Mouse (Mus musculus): ENCODE results near the gene Sytl3. TPM values are rescaled to one million over a fixed set of nuclear protein-coding genes. Genes with fewer than 3 reads are reported as not detected.

Gene Sytl3
- total RNA-seq, 2 experiments from 2014 or later, result not detected

- DNase-seq, result no peak
Measured at GRCm38 (mm10) chr17:6737273-6737997, 78.5 kb downstream of the Sytl3 start.

DNA sequence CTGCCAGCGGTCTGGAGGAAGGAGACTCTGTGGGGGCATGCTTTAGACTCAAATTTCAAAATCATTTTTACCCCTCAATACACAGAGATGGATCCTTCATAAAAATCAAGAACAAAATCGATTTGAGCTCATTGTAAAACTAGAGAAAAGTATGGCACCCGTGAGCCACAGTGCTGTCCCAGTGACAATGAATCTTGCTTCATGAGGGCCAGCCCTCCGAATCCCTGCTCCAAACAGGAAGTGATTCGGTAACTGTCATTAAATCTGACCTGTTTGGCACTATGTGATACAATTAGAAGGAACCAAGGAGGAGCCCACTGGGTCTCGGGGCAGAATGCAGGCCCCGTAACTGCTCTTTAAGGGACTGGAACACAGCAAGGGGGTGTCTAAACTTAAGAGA lies 79.9 kb downstream of the Sytl3 start:
- DNase-seq, result no peak

- DNase-seq, result no peak
Measured at GRCm38 (mm10) chr17:6739266-6739665, 80.4 kb downstream of the Sytl3 start.

DNA sequence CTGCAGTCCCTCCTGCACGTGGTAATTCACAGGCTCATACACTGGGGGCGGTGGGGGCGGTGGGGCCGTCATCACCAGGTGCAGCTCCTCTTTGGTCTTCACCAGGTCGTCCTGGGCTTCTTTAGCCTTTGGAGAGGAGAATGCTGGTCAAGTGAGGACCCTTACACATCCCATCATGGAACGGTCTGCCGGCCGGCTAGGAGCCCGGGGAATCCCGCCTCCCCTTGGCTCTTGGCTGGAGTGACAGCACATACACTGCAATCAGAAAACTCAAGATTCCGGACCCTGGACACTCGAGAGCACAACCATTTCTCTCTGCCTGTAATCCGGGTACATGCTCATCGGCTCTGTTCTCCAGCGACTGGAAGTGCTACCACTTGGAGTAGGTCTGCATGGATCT lies 80.9 kb downstream of the Sytl3 start:
- no peak for DNase-seq

GRCm38 (mm10) chr17:6740331-6741170 lies 81.7 kb downstream of the Sytl3 start:
- no peak for DNase-seq

- peak in 1 of 2 experiments; percentile 36 for DNase-seq
Measured at GRCm38 (mm10) chr17:6741271-6741670, 82.4 kb downstream of the Sytl3 start.

DNA sequence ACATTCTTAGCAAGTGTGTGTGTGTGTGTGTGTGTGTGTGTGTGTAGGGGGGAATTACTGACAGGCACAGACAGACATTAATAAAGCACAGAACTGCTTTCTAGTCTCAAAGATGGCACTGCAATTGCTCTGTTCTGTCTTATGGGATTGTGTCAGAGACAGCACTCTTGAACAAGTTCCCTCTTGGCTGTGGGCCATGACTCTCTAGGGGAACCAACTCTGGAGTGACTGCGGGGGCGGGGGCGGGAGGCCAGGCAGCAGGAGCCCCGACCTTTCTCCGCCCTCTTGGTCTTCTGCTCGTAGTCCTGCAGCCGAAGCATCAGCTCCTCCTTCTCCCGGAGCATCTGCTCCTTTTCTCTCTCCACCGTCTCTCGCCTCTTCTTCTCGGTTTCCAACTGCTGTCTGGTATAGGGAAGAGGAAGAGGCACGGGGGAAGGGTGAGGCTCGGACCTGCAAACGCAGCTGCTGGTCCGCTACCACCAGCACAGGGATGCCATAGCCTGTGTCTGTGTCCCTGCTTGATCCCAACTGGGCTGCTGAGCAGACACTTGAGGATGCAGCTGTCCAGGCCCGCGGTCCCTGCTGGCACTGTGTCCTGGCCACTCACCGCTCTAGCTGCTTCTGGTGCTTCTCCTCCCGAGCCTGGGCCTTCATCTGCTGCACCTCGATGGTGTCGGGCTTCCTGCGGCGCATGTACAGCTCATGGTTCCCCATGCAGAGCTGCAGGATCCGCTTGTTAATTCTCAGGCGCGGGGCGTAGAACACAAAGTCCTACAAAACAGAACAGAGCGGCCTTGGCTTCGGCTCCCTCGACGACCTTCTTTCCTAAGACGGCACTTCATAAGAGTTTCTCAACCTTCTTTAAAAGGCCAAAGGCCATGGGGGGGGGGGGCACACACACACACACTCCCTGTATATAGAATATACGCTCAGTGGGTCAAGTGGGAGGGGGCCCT lies 83.5 kb downstream of the Sytl3 start:
- no peak for DNase-seq

- no peak for DNase-seq
Measured at GRCm38 (mm10) chr17:6743039-6743575, 84.2 kb downstream of the Sytl3 start.

DNA sequence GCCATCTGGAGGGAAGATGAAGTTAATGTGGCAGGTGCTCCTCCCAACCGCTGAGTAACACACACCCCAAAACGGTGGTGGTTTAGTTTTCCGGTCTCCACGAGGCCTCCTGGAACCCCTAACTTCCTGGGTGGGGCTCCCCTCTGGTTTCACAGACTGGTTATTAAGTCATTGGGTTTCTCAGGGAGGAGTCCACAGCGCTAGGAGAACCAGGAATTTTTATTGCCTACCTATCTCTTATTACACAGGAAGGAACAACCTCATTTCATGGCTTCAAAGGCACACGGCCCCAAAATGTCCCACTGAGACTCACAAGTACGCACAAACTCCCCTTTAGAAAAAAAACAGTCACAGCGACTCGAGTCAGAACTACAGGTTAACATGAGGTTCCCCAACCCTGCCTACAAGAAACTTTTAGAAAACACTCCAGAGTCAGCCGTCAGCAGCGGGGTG lies 84.9 kb downstream of the Sytl3 start:
- DNase-seq, result no peak

- no peak for DNase-seq
Measured at GRCm38 (mm10) chr17:6744366-6744765, 85.5 kb downstream of the Sytl3 start.

GRCm38 (mm10) chr17:6744871-6745270 lies 86.0 kb downstream of the Sytl3 start:
- DNase-seq, result no peak

GRCm38 (mm10) chr17:6745503-6745902 lies 86.6 kb downstream of the Sytl3 start:
- DNase-seq, result no peak

DNA sequence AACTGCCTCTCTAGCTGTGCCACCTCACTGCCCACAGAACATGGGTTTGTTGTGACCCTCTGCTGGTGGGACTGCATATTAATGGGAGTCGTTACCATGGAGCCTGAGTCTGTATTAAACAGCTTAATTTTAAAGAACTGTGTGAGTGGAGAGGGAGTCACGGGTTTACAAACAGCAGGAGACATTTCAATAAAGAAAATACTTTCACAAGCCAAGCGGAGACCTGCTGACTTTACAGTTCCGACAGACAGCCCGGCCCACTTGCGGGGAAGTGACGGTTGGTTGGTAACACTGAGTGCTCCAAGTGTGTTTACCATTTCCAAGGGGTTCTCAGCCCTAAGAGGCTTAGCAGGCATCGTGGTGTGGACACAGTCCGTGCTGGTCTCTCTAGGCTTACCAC lies 87.1 kb downstream of the Sytl3 start:
- no peak for DNase-seq

DNA sequence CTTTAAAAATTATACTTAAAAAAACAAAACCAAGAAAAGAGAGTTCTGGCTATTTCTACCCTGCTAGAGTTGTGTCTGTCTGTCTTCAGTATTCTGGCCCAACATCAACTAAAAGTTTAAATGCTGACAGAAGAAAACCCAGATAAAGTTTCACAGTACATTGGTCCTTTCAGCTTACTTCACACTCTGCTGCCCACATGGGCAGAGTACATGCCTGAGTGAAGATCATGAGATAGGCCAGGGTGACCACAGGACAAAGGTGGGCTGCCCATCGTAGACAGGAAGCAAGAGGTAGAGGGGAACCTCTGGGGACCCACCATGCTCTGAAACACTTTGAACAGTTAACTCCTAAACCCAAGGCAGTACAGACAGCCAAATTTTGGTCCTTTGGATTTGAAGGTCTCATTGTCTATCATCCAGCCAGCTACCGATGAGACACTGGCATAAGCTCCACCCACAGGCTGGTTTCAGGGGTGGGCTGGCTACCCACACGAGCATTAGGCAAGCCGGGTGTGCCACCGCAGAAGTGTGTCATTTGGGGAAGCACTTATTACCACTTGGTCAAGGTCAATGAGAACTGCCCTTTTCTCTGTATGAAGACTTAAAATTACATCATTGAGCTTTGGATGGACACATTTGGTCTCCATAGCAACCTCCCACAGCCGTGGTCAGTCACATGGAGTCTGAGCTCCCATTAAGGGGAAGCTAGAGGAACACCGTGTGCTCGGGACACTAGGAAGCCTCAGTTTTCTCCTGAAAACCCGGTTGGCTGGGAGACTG lies 87.7 kb downstream of the Sytl3 start:
- DNase-seq, result no peak

- DNase-seq, result no peak
Measured at GRCm38 (mm10) chr17:6747478-6747877, 88.6 kb downstream of the Sytl3 start.

- no peak for DNase-seq
Measured at GRCm38 (mm10) chr17:6748779-6749464, 90.0 kb downstream of the Sytl3 start.

DNA sequence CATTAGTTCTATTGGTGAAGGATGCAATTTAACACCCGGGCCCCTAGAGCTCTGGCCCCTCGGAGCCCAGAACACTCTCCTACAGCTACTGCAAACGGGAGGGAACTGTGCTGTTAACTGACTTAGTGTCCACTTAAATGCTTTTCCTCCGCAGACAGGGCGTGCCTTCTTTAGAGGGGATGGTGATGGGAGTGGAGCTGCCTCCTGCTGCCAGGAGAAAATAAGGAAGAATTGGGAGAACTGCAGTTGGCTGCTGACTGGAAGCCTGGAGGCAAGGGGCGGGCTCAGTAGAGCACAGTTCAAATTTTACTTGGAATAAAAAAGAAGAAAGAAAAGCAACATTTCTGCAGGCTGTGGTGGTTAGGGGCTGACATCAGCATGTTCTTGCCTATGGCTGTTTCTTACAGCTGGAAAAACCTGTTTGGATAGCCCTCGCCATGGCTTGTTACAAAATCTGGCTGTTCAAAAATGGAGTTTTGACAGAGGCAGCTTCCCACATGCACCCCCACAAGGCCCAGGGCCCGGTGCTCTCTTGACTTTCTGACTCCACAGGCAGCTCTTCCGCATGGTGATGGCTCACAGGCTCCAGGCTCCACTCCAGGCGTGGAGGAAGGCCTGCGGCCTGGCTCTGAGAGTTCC lies 92.4 kb downstream of the Sytl3 start:
- DNase-seq, result no peak

DNA sequence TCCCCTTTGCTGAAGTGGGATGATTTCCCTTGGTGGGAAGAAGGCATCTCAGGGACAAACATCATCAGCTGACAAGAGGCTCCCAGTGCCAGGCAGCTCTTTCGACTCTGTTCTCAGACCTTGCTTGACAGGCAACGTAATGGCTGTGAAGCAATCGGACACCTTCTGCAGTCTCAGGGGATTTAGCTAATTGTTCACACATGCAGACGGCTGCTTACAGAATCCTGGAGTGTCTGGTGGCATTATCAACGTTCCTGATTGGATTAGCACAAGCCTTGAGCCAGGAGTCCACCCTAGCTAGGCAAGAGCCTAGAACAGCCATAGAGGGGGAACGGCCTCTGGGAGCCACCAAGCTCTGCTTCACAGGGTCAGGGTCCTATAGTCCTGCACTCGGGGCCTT lies 93.5 kb downstream of the Sytl3 start:
- no peak for DNase-seq

- no peak for DNase-seq
Measured at GRCm38 (mm10) chr17:6755176-6755575, 96.3 kb downstream of the Sytl3 start.

DNA sequence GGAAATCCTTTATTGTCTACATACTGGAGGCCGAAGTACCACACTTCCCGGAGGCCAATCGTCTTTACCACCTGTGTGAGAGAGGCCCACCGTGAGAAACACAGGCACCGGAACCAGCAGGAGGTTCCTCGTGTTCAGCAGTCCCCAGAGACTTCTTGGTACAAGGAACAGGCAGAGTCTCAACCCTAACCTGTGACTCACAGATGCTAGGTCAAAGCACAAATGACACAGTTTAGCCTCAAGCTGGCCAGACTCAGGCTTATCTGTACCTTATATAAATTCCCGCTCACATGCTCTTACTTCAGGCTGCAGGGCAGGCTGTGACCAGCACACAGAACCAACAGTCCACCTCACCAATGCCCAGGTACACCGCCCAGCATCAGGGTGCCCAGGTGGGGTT lies 97.0 kb downstream of the Sytl3 start:
- no peak for DNase-seq

All from layer of hippocampus, postnatal 36 days (tissue).